ENCODE assay signal across 9 mouse cellular contexts in genomic region chr1:64193150-64193838, GRCm38 (mm10).
DNase-seq lines count a peak whose midpoint lies in the region; ATAC-seq lines count a peak whose summit lies in the region.
"Had no signal": no experiment of that assay in that cellular context is flagged by ENCODE, and none has a peak within 500 bp of the region (broad histone marks: within the 10 kb centered on the region; RNA-seq: fewer than 3 reads in every experiment).

No protein-coding gene starts in this region.

- no peak overlapping the region for H3K4me3 ChIP-seq in midbrain, embryonic 11.5 days (ENCODE audit: low read depth, low read length)
- no peak overlapping the region for H3K4me3 ChIP-seq in midbrain, embryonic 16.5 days (ENCODE audit: low read depth, low read length)
- no peak overlapping the region for H3K4me3 ChIP-seq in forebrain, embryonic 16.5 days (replicated peaks; ENCODE audit: low read length)
- H3K4me3 ChIP-seq: limb, embryonic 13.5 days had no signal

- no peak overlapping the region for H3K4me2 ChIP-seq in midbrain, embryonic 11.5 days
- no peak overlapping the region for H3K4me2 ChIP-seq in midbrain, embryonic 16.5 days (ENCODE audit: low read length)
- H3K4me2 ChIP-seq in forebrain, embryonic 16.5 days (ENCODE audit: low read length) = no peak overlapping the region
- H3K4me2 ChIP-seq: limb, embryonic 13.5 days had no signal

- H3K4me1 ChIP-seq in midbrain, embryonic 11.5 days (ENCODE audit: control insufficient read depth, insufficient read depth, low read length) = peaks cover 19% of the 10 kb centered on the region
- H3K4me1 ChIP-seq in midbrain, embryonic 16.5 days (ENCODE audit: control insufficient read depth, insufficient read depth, low read length) = peaks cover 24% of the 10 kb centered on the region
- peaks cover 52% of the 10 kb centered on the region for H3K4me1 ChIP-seq in forebrain, embryonic 16.5 days (replicated peaks; ENCODE audit: control insufficient read depth, insufficient read depth, low read length)

- H3K36me3 ChIP-seq in midbrain, embryonic 11.5 days (ENCODE audit: control insufficient read depth, insufficient read depth, low read length) = no peaks in the 10 kb centered on the region
- H3K36me3 ChIP-seq in midbrain, embryonic 16.5 days (ENCODE audit: control insufficient read depth, insufficient read depth, low read length) = no peaks in the 10 kb centered on the region
- H3K36me3 ChIP-seq in forebrain, embryonic 16.5 days (ENCODE audit: control insufficient read depth, insufficient read depth) = no peaks in the 10 kb centered on the region
- H3K36me3 ChIP-seq: limb, embryonic 13.5 days had no signal

- no peak for ATAC-seq in midbrain, embryonic 11.5 days (ENCODE audit: low FRiP score)
- ATAC-seq in midbrain, embryonic 16.5 days = no peak
- ATAC-seq in forebrain, embryonic 16.5 days = peak; percentile 45

- no peaks in the 10 kb centered on the region for H3K9me3 ChIP-seq in midbrain, embryonic 11.5 days (ENCODE audit: control insufficient read depth, low read length)
- H3K9me3 ChIP-seq in midbrain, embryonic 16.5 days (replicated peaks; ENCODE audit: control insufficient read depth, low read length, poor library complexity, severe bottlenecking) = no peaks in the 10 kb centered on the region
- H3K9me3 ChIP-seq in forebrain, embryonic 16.5 days (ENCODE audit: control insufficient read depth, low read length) = no peaks in the 10 kb centered on the region
- H3K9me3 ChIP-seq: limb, embryonic 13.5 days had no signal

- peak; percentile 31 for DNase-seq in adrenal gland, adult 2 months
- no peak for DNase-seq in adrenal gland, postnatal 4 days (ENCODE audit: low spot score in 2 of 2)
- peak; percentile 85 for DNase-seq in midbrain, embryonic 11.5 days (ENCODE audit: low spot score, missing footprints)
- DNase-seq in kidney, postnatal 4 days = peak; percentile 55 to 73
- DNase-seq in frontal cortex, postnatal 10 days (ENCODE audit: low spot score in 2 of 2) = no peak
- DNase-seq in gastrocnemius, adult 18-20 months (ENCODE audit: low spot score) = no peak

- no peaks in the 10 kb centered on the region for H3K27me3 ChIP-seq in midbrain, embryonic 11.5 days (ENCODE audit: control insufficient read depth, insufficient read depth, low read length)
- no peaks in the 10 kb centered on the region for H3K27me3 ChIP-seq in midbrain, embryonic 16.5 days (ENCODE audit: control insufficient read depth, insufficient read depth, low read depth, low read length)
- no peaks in the 10 kb centered on the region for H3K27me3 ChIP-seq in forebrain, embryonic 16.5 days (replicated peaks; ENCODE audit: control insufficient read depth, insufficient read depth, low read length)
- H3K27me3 ChIP-seq: limb, embryonic 13.5 days had no signal

- WGBS in midbrain, embryonic 11.5 days = 48% methylated on average over 13 of the region's 13 CpGs
- WGBS in midbrain, embryonic 16.5 days = 34% methylated on average over 13 of the region's 13 CpGs
- 23% methylated on average over 13 of the region's 13 CpGs for WGBS in forebrain, embryonic 16.5 days

- H3K27ac ChIP-seq in midbrain, embryonic 11.5 days (ENCODE audit: low read depth, low read length) = no peak overlapping the region
- H3K27ac ChIP-seq in midbrain, embryonic 16.5 days (ENCODE audit: low read length) = no peak overlapping the region
- peak overlapping the region; percentile 41 for H3K27ac ChIP-seq in forebrain, embryonic 16.5 days (ENCODE audit: low read length)
- H3K27ac ChIP-seq: limb, embryonic 13.5 days had no signal

- H3K9ac ChIP-seq in midbrain, embryonic 11.5 days (ENCODE audit: low read length) = no peak overlapping the region
- no peak overlapping the region for H3K9ac ChIP-seq in midbrain, embryonic 16.5 days (ENCODE audit: low read depth, low read length)
- no peak overlapping the region for H3K9ac ChIP-seq in forebrain, embryonic 16.5 days (replicated peaks; ENCODE audit: low read depth, low read length)
- H3K9ac ChIP-seq: limb, embryonic 13.5 days had no signal

Comparison
In these comparisons a context has a peak if more than half of its experiments do, and no peak if none do; other contexts are left out.
1. DNase-seq: peak in adrenal gland, adult 2 months (single experiment), midbrain, embryonic 11.5 days (single experiment) and kidney, postnatal 4 days (2 of 2); none in adrenal gland, postnatal 4 days (0 of 2), frontal cortex, postnatal 10 days (0 of 2) and gastrocnemius, adult 18-20 months (single experiment).